Mouse (Mus musculus) liver, embryonic 16.5 days (tissue): Measurements from ENCODE around the gene Tor1a. TPM values are rescaled to one million over a fixed set of nuclear protein-coding genes. Genes with fewer than 3 reads are reported as not detected.

Experiments used
- ATAC-seq: fragments of 200-750 bp; cut with Nextera tagmentation; 2 replicates; pipeline ENCODE4 v1.8.0; 2017; ENCODE audit warnings: low read depth, mild to moderate bottlenecking, moderate number of reproducible peaks, moderate library complexity
- H3K27ac ChIP-seq: fragments of 300-500 bp; sonication (generic); 2 replicates; pipeline ENCODE4 v1.5.1; 2014; ENCODE audit warnings: mild to moderate bottlenecking, low read length
- H3K27me3 ChIP-seq: fragments of 300-500 bp; sonication (generic); 2 replicates; pipeline ENCODE4 v1.6.1; 2014; ENCODE audit warnings: low read depth, low read length, mixed read lengths; ENCODE audit not compliant: control insufficient read depth, insufficient read depth
- H3K36me3 ChIP-seq: fragments of 300-500 bp; sonication (generic); 2 replicates; pipeline ENCODE4 v1.6.1; 2014; ENCODE audit warnings: mild to moderate bottlenecking; ENCODE audit not compliant: control insufficient read depth, insufficient read depth
- H3K4me1 ChIP-seq: fragments of 300-500 bp; sonication (generic); 2 replicates; pipeline ENCODE4 v1.6.1; 2014; ENCODE audit warnings: low read depth, low read length, mixed read lengths; ENCODE audit not compliant: control insufficient read depth
- H3K4me2 ChIP-seq: fragments of 300-500 bp; sonication (generic); 2 replicates; pipeline ENCODE4 v1.6.1; 2014; ENCODE audit warnings: low read depth, low read length, mixed read lengths
- H3K4me3 ChIP-seq: fragments of 300-500 bp; sonication (generic); 2 replicates; pipeline ENCODE4 v1.5.1; 2014; ENCODE audit warnings: low read depth, mild to moderate bottlenecking, low read length
- H3K9ac ChIP-seq: fragments of 300-500 bp; sonication (generic); 2 replicates; pipeline ENCODE4 v1.6.1; 2014; ENCODE audit warnings: low read depth, low read length
- H3K9me3 ChIP-seq: fragments of 300-500 bp; sonication (generic); replicated peaks from 2 replicates; pipeline ENCODE4 v1.6.1; 2016; ENCODE audit warnings: low read length; ENCODE audit not compliant: control insufficient read depth
- WGBS: fragments of 180-500 bp; shearing (Covaris S2); extraction: QIAGEN DNeasy Blood & Tissue Kit; methylation state at CpG from one replicate; pipeline ENCODE4 v1.1.7; 2014; ENCODE audit not compliant: insufficient replicate concordance; 5-methylcytosine and 5-hydroxymethylcytosine counted together
- polyA plus RNA-seq: library from polyadenylated mRNA; unstranded; fragments of >200 nt; fragmentation: Nextera tagmentation; extraction: Ambion mirVana; gene quantifications from 2 replicates; pipeline ENCODE4 v1.2.1, GENCODE M21; 2015

Gene Tor1a
- 36.0 and 36.3 TPM in 2 replicates for polyA plus RNA-seq

DNA sequence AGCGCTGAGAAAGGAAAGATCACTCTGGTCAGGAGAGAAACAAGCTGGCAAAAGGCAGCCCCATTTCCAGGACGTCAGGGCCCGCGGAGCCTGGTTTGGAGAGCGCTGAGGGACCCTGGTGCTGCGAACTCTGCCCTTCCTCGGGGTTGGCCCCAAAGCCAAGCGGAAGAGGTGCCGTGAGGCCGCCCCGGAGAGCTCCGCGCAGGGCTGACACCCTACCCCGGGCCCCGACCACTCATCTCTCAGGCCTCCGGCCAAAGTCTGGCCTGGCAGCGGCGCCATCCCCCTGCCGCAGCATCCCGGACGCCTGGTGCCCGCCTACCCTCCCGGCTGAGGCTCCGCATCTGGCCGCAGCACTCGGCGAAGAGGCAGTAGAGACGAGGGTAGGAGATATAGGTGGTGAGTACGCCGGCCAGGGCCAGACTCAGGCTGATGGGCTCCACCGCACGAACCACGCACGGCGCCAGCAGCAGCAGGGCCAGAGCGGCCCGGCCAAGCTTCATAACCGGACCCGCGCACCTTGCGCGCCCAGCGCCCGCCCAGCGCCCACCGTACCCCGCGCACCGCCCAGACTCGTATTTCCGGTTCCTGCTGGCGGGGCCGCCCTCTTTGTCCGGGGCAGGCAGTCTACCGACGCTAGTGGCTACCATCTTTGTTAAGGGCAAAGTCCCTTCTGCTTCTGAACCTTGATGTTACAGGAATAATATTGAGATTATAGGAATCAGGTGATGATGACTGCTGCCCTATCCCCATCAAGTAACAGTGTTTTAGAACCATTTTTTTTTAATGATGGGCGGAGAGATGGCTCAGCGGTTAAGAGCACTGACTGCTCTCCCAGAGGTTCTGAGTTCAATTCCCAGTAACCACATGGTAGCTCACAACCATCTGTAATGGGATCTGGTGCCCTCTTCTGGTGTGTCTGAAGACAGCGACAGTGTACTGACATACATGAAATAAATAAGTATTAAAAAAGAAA, at the start of gene Tor1a:
Tor1a (minus strand) TSS at position 582 of the 976 bp plus-strand sequence.
- peak; percentile 94 for ATAC-seq
- H3K4me1 ChIP-seq = peaks cover 17% of the 10 kb centered on the region
- peak within 1 kb of the TSS; percentile 97 for H3K4me3 ChIP-seq
- peak within 1 kb of the TSS; percentile 95 for H3K9ac ChIP-seq
- H3K27ac ChIP-seq = peak within 1 kb of the TSS; percentile 87
- peaks cover 16% of the 10 kb centered on the region for H3K36me3 ChIP-seq
- no peaks in the 10 kb centered on the region for H3K27me3 ChIP-seq
- H3K4me2 ChIP-seq = peak within 1 kb of the TSS; percentile 81
- H3K9me3 ChIP-seq = no peaks in the 10 kb centered on the region
- WGBS = 2% methylated on average over 59 of the region's 59 CpGs

DNA sequence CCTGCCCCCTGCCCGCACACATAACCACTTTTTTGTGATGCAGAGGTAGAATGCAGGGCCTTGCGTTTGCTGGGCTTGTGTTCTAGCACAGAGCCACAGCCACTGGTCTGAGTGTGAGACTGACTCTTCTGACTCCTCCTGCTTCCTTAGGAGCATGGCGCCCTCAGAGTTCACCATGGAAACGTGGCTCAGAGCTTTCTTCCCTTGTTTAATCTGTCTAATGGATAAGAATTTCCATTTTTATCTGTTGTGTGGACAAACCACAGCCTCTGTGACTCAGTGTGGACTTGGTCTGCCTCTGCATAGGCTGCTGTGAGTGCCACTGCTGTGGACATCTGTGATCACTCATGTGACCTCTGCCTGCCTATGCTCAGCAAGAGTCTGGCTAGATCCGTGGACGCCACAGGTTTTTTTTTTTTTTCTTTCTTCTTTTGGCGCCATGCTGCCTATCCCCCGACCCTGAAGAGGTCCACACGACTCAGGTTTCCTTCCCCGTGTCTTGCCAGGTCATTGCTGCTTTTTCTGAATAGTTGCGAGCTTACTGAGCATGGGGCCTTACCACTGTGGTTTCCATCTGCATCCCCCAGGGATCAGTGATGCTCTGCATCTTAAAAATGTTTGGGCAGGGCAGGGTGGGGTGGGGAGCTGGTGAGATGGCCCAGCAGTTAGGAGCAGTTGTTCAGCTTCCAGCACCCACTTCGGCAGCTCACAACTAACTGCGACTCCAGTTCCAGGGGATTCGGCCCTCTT, 45.8 kb upstream of the Tor1a start:
- Histone ChIP-seq H3K9ac (no peak overlapping the region), H3K4me1 (no peaks in the 10 kb centered on the region), H3K9me3 (no peaks in the 10 kb centered on the region), H3K27ac (no peak overlapping the region), H3K4me2 (no peak overlapping the region), H3K27me3 (no peaks in the 10 kb centered on the region), H3K4me3 (no peak overlapping the region), H3K36me3 (no peaks in the 10 kb centered on the region)
- ATAC-seq = no peak
- 67% methylated on average over 14 of the region's 14 CpGs for WGBS

DNA sequence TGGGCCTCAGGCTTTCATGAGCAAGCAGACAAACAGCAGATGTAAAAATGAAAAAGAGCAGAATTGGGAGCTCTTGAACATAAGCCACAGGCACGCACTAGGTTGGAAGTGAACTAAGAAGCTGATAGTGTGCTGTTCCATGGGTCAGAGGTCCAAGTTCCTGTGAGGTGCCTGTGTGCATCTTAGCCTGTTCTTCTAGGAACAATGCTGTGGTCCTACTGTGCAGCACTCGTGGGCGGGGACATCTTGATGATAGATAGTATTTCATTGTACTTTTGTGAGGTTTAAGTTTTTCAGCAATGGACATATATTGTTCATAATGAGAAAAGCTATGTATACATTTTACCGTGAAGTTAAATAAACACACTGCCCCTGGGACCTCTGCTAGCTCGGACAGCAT, 39.5 kb upstream of the Tor1a start:
- ATAC-seq = no peak
- no peaks in the 10 kb centered on the region for H3K27me3 ChIP-seq
- no peak overlapping the region for H3K9ac ChIP-seq

DNA sequence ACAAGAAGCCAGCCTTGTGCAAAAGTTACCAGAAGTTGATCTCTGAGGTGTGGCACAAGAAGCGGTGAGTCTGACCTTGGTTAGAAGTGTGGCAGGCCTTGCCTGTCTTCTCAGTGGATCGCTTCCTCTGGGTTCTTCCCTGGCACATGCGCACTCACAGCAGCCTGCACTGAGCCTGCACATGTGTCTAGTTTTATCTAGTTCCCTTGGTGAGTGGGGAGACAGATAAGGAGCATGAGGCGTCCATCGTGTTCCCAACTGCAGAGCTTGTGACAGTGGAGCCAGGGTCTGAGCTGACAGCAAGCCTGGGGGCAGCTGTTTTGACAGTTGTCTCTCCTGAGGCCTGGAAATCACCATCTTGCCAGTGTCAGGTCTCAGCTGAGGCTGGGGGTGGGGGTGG, 38.7 kb upstream of the Tor1a start:
- Histone ChIP-seq H3K36me3 (no peaks in the 10 kb centered on the region), H3K27me3 (no peaks in the 10 kb centered on the region), H3K9ac (peak overlapping the region; percentile 49), H3K4me1 (peaks cover 28% of the 10 kb centered on the region), H3K9me3 (no peaks in the 10 kb centered on the region), H3K4me3 (peak overlapping the region; percentile 29), H3K27ac (peak overlapping the region; percentile 72), H3K4me2 (peak overlapping the region; percentile 56)
- WGBS = 23% methylated on average over 5 of the region's 5 CpGs
- ATAC-seq = peak; percentile 94

More for the DNA sequence above, 39.5 kb upstream of the Tor1a start:
- peaks cover 28% of the 10 kb centered on the region for H3K4me1 ChIP-seq
- H3K4me3 ChIP-seq = no peak overlapping the region
- H3K27ac ChIP-seq = peak overlapping the region; percentile 27
- WGBS = 45% methylated on average over 5 of the region's 5 CpGs
- no peaks in the 10 kb centered on the region for H3K9me3 ChIP-seq
- no peak overlapping the region; the same call in 1 of the 2 replicates for H3K4me2 ChIP-seq
- no peaks in the 10 kb centered on the region for H3K36me3 ChIP-seq

DNA sequence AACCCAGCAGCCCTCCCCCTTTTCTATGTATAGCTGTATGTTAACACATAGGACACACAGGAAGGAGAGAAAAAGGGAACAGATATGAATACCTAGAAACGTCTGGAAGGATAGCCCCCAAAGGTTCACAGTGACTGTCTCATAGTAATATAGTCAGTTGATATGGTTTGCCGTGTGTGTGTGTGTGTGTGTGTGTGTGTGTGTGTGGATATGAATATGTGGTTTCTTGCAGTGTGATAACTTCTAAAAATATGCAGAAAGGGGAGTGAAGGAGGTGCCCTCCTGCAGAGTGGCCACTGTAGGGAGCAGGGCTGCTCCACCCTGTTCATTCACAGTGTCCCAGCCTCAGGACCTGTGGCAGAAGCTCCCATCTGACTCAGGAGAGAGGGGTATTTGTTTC, 37.7 kb upstream of the Tor1a start:
- H3K4me2 ChIP-seq = peak overlapping the region; percentile 56
- H3K9me3 ChIP-seq = no peaks in the 10 kb centered on the region

DNA sequence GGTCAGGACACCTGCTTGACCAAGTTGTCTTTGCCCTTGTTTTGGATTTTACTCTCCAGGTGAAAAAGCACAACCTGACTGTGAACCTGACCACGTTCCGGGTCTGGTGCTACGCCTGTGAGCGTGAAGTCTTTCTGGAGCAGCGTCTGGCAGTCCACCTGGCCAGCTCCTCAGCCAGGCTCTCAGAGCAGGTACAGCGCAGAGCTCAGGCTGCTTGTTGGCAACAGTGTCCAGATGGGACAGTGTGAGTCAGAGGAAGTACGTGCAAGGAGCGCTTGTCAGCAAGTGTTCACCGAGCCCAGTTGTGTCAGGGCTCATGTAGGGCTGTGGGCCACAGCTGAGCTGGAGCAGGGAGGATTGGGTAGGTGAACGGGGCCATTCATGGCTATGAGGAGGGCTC, 35.1 kb upstream of the Tor1a start:
- ATAC-seq = no peak
- no peaks in the 10 kb centered on the region; the same call in 1 of the 2 replicates for H3K36me3 ChIP-seq
- H3K9ac ChIP-seq = no peak overlapping the region
- H3K4me1 ChIP-seq = peaks cover 28% of the 10 kb centered on the region
- no peaks in the 10 kb centered on the region for H3K27me3 ChIP-seq
- H3K27ac ChIP-seq = no peak overlapping the region
- WGBS = 85% methylated on average over 10 of the region's 10 CpGs
- H3K4me2 ChIP-seq = no peak overlapping the region
- H3K9me3 ChIP-seq = no peaks in the 10 kb centered on the region
- H3K4me3 ChIP-seq = no peak overlapping the region

More for the DNA sequence above, 37.7 kb upstream of the Tor1a start:
- Histone ChIP-seq H3K4me1 (peaks cover 28% of the 10 kb centered on the region), H3K27me3 (no peaks in the 10 kb centered on the region), H3K27ac (peak overlapping the region; percentile 72), H3K36me3 (no peaks in the 10 kb centered on the region), H3K9ac (no peak overlapping the region; the same call in 1 of the 2 replicates), H3K4me3 (peak overlapping the region; percentile 29)
- peak; percentile 44; the same call in 1 of the 2 replicates for ATAC-seq
- 15% methylated on average over 2 of the region's 2 CpGs for WGBS

DNA sequence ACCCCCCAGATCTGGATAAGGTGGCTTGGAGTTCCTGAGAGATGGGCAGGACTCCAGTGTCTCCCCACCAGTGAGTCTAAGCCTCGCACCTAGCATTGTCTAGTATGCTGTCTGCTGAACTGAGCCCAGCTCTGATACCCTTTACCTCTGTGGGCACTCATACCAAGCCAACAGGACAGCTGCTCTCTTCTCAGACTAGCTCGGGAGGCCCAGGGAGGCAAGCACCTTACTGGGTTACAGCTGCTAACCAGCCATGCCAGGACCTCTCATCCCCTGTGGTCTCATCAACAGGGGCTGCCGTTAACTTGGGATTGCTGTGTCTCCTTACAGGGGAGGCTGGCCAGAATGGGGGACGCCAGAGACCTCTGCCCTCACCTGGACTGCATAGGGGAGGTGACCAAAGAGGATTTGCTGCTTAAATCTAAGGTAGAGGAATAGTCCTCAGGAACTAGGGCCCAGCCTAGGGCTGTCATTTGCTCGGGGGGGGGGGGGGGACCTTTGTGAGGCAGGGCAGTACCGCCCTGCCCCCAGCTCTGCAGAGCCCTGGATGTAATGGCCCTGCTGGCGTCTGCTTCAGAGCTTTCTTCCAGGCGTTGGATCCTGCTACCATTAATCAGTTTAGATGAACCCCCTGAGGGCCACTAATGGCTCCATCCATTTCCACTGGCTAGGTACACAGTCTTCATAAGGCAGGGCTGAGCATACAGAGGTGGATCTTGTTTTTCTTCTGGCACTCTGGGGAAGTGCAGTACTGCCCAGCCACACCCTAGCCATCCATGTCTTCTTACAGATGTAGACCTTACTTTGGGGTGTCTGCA, 30.9 kb upstream of the Tor1a start:
- H3K4me3 ChIP-seq = no peak overlapping the region
- no peaks in the 10 kb centered on the region for H3K9me3 ChIP-seq
- no peaks in the 10 kb centered on the region; the same call in 1 of the 2 replicates for H3K36me3 ChIP-seq
- no peak overlapping the region for H3K4me2 ChIP-seq
- H3K27me3 ChIP-seq = no peaks in the 10 kb centered on the region
- no peak for ATAC-seq
- H3K27ac ChIP-seq = no peak overlapping the region
- WGBS = 69% methylated on average over 7 of the region's 8 CpGs
- H3K9ac ChIP-seq = no peak overlapping the region
- H3K4me1 ChIP-seq = no peaks in the 10 kb centered on the region

DNA sequence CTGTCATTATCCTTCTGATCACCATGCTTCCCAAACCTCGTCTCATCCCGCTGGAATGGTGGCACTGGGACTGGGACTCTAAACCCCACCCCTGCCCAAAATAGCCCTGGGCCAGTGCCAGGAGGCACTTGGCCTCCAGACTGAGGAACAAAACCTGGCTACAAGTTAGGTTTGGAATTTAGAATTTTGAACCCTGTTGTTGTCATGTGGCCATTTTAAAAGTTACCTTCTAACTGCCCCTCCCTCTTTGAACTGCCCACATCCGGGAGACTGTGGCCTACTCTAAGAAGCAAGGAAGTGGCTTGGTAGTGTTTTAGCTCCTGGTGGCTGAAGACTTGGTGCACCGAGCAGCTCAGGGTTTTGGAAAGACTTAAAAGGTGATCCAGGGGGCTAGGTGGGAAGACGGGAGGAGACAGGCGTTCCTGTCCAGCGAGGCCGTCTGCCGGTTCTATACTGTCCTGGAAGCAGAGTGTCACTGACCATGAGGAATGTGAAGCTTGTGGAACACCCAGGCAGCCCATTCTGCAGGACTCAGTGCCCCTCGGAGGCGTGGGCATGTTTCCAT, 27.8 kb upstream of the Tor1a start:
- H3K4me2 ChIP-seq = no peak overlapping the region
- H3K36me3 ChIP-seq = no peaks in the 10 kb centered on the region; the same call in 1 of the 2 replicates
- ATAC-seq = no peak
- H3K4me3 ChIP-seq = no peak overlapping the region
- H3K27me3 ChIP-seq = no peaks in the 10 kb centered on the region
- no peak overlapping the region for H3K27ac ChIP-seq
- 69% methylated on average over 11 of the region's 11 CpGs for WGBS
- H3K9ac ChIP-seq = no peak overlapping the region
- H3K4me1 ChIP-seq = no peaks in the 10 kb centered on the region
- no peaks in the 10 kb centered on the region for H3K9me3 ChIP-seq
